Mouse (Mus musculus): ENCODE measurements around the gene Ptpn3. TPM values are rescaled to one million over a fixed set of nuclear protein-coding genes. Genes with fewer than 3 reads are reported as not detected.

The Ptpn3 gene
- total and polyA plus RNA-seq, 2 experiments from 2014 or later, result 1.2 to 5.7 TPM

DNA sequence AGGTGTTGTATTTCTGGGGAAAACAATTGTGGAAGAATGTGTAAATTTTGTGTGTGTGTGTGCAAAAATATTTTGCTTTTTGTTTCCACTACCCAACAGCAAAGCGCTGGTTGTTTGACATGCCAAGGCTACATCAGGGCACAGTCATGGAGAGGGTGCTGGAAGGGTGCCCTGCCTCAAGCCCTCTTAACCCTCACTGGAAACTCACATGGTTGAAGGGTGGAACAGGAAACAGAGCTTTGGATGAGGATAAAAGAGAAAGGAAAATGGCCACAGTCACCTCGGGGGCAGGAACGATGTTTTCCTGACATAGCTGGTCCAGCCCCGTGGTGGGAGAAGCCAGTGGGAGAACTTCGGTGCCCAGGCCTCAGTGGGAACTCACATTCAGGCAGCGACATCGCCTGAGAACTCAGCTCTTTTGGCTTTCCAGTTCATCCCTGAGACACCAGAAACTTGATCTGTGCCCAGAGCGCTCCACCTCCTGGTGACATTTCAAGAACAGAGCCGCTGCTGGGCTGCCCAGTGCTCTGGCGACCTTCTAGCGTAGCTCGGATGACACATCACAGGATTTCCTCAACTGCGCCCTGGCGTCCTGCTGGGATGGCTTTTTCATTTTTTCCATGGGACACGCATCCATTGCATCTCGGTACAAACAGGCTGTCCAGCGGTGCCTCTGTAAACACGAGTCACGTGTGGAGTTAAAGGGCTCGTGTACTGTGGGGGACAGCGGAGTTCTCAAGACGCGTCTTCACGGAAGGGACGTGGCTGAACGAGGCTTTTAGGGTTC is 6.8 kb upstream of the Ptpn3 start:
- no peak overlapping the region for H3K27ac ChIP-seq (ENCODE audit: low read depth, low read length)
- no peak overlapping the region for H3K9ac ChIP-seq
- ATAC-seq, result no peak
- H3K4me1 ChIP-seq (ENCODE audit: insufficient read depth), result no peaks in the 10 kb centered on the region
- H3K9me3 ChIP-seq (ENCODE audit: low read length), result no peaks in the 10 kb centered on the region
- no peak overlapping the region for H3K4me3 ChIP-seq (ENCODE audit: low read depth, low read length)
- no peaks in the 10 kb centered on the region for H3K36me3 ChIP-seq (ENCODE audit: insufficient read depth)
- TF ChIP-seq CTCF (IDR thresholded peaks at IDR 0.05; ENCODE audit: low read depth), result no peak
- H3K4me2 ChIP-seq (ENCODE audit: low read depth), result peak overlapping the region; percentile 15; the same call in 1 of the 2 replicates
- 54% methylated on average over 26 of the region's 26 CpGs for WGBS
- DNase-seq, result no peak
- H3K27me3 ChIP-seq (ENCODE audit: insufficient read depth, low read length), result no peaks in the 10 kb centered on the region

DNA sequence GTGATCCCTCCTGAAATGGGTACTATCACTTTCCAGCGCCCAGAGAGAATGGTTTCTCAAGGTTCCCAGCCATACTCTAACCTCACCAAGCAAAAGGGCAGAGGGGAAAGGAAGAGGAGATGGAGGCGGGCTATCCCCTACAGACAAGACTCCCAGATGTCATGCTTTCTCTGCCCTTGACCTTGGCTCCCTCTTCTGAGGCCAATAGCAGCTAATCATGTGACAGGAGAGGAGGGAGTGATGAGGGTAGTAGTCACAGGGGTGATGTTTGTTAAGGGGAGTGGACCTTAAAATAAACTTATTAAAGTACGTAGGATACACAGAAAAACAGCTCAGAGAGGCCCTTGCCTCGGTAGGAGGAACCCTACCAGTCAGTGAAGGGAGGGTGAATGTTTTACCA is 6.1 kb upstream of the Ptpn3 start:
- no peak for TF ChIP-seq CTCF (IDR thresholded peaks at IDR 0.05; ENCODE audit: low read depth)
- Histone ChIP-seq H3K4me2 (ENCODE audit: low read depth) (no peak overlapping the region), H3K4me1 (ENCODE audit: insufficient read depth) (no peaks in the 10 kb centered on the region), H3K9me3 (ENCODE audit: low read length) (no peaks in the 10 kb centered on the region), H3K9ac (no peak overlapping the region), H3K27ac (ENCODE audit: low read depth, low read length) (no peak overlapping the region), H3K36me3 (ENCODE audit: insufficient read depth) (no peaks in the 10 kb centered on the region), H3K27me3 (ENCODE audit: insufficient read depth, low read length) (no peaks in the 10 kb centered on the region), H3K4me3 (ENCODE audit: low read depth, low read length) (no peak overlapping the region)
- no peak for DNase-seq
- 88% methylated on average over 4 of the region's 4 CpGs for WGBS
- ATAC-seq, result no peak

DNA sequence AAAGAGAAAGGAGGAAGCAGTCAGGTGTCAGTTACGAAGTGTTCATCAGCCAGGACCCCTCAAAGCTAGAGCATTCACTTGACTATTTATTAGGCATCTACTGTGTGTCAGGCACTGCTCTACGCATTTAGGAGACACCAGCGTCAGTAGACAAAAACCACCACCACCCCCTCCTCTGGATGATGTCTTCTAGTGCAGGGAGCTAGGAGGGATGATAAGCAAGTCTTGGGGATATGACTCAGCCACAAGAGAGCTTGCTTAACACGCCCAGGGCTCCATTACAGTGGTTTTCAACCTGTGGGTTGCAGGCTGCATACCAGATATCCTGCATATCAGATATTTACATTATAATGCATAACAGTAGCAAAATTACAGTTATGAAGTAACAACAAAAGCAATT is 4.6 kb upstream of the Ptpn3 start:
- 87% methylated on average over 4 of the region's 4 CpGs for WGBS
- no peak for TF ChIP-seq CTCF (IDR thresholded peaks at IDR 0.05; ENCODE audit: low read depth)
- H3K4me2 ChIP-seq (ENCODE audit: low read depth), result no peak overlapping the region
- H3K4me1 ChIP-seq (ENCODE audit: insufficient read depth), result no peaks in the 10 kb centered on the region
- H3K27ac ChIP-seq (ENCODE audit: low read depth, low read length), result no peak overlapping the region
- no peaks in the 10 kb centered on the region for H3K36me3 ChIP-seq (ENCODE audit: insufficient read depth)
- no peaks in the 10 kb centered on the region for H3K9me3 ChIP-seq (ENCODE audit: low read length)
- H3K4me3 ChIP-seq (ENCODE audit: low read depth, low read length), result no peak overlapping the region
- H3K9ac ChIP-seq, result no peak overlapping the region
- ATAC-seq (no peak), DNase-seq (no peak)
- no peaks in the 10 kb centered on the region for H3K27me3 ChIP-seq (ENCODE audit: insufficient read depth, low read length)

DNA sequence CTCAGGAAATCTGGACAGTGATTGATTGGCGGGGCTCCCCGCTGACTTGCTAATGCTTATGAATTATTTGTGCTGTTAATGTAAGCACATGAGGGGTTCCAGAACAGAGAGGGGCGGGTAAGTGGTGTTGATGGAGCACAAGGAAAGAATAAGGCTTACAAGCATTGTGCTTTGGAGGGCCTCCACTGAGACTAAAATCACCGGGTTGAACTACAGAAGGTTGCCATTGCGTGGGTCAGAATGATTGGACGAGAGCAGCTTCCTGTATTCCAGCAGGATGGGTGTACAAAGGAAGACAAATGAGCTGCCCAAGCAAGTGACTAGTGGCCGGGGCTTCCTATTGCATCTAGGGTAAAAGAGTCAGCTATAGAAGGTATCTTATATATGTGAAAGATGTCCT is 4.0 kb upstream of the Ptpn3 start:
- H3K36me3 ChIP-seq (ENCODE audit: insufficient read depth), result no peaks in the 10 kb centered on the region
- H3K27me3 ChIP-seq (ENCODE audit: insufficient read depth, low read length), result no peaks in the 10 kb centered on the region; the same call in 1 of the 2 replicates
- peaks cover 4% of the 10 kb centered on the region; the same call in 1 of the 2 replicates for H3K4me1 ChIP-seq (ENCODE audit: insufficient read depth)
- 72% methylated on average over 7 of the region's 7 CpGs for WGBS
- no peak overlapping the region for H3K27ac ChIP-seq (ENCODE audit: low read depth, low read length)
- H3K4me3 ChIP-seq (ENCODE audit: low read depth, low read length), result no peak overlapping the region
- ATAC-seq (no peak), DNase-seq (no peak)
- no peak for TF ChIP-seq CTCF (IDR thresholded peaks at IDR 0.05; ENCODE audit: low read depth)
- H3K9ac ChIP-seq, result no peak overlapping the region
- no peaks in the 10 kb centered on the region for H3K9me3 ChIP-seq (ENCODE audit: low read length)
- no peak overlapping the region for H3K4me2 ChIP-seq (ENCODE audit: low read depth)

DNA sequence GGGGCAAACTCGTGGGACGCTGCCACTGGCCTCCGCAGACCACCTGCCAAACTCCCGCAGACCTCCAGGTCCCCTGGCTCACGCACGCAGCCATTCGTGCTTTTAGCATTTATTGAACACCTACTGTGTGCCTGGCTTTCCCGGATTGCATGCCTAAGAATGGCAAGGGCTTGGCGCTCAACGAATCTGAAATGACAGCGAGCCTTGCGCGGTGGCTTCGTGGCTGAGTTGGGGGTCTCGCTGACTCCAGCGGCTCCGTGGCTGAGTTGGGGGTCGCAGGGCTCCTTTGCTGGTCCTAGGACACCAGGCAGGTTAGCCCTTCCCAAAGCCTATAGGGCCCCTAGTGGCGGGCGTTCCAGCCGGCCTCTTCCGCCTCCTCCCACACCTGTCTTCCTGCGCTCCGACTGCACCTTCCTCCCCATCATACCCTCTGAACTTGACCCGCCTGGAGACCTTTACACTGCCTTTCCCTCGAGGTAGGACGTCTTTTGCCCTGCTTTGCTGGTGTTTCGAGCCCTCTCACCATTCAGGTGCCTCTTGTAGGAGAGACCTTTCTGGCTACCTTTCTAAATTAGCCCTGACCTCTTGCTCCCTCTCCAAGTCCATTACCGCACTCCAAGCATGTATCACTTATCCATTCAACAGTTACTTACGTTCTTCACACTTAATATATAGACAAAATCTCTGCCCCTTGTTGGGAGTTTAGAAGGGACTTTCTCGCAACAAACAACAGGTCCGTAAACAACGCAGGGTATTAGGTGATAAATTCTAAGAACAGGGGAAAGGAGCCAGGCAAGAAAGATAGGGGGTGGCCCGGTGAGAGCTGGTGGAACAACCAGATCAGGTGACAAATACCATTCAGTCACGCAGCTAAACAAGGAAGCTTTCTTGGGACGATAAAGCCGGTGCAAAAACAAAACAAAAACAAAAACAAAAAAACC is 898 bp downstream of the Ptpn3 start:
- Histone ChIP-seq H3K4me1 (ENCODE audit: insufficient read depth) (peaks cover 9% of the 10 kb centered on the region; the same call in 1 of the 2 replicates), H3K9ac (peak overlapping the region; percentile 69), H3K4me2 (ENCODE audit: low read depth) (peak overlapping the region; percentile 94), H3K36me3 (ENCODE audit: insufficient read depth) (no peaks in the 10 kb centered on the region), H3K9me3 (ENCODE audit: low read length) (no peaks in the 10 kb centered on the region), H3K27me3 (ENCODE audit: insufficient read depth, low read length) (no peaks in the 10 kb centered on the region; the same call in none of the 2 replicates), H3K27ac (ENCODE audit: low read depth, low read length) (no peak overlapping the region), H3K4me3 (ENCODE audit: low read depth, low read length) (peak overlapping the region; percentile 73)
- ATAC-seq, result peak; percentile 2; the same call in 1 of the 2 replicates
- no peak for DNase-seq
- WGBS, result 2% methylated on average over 37 of the region's 37 CpGs
- peak; percentile 17; the same call in 1 of the 2 replicates for TF ChIP-seq CTCF (IDR thresholded peaks at IDR 0.05; ENCODE audit: low read depth)

DNA sequence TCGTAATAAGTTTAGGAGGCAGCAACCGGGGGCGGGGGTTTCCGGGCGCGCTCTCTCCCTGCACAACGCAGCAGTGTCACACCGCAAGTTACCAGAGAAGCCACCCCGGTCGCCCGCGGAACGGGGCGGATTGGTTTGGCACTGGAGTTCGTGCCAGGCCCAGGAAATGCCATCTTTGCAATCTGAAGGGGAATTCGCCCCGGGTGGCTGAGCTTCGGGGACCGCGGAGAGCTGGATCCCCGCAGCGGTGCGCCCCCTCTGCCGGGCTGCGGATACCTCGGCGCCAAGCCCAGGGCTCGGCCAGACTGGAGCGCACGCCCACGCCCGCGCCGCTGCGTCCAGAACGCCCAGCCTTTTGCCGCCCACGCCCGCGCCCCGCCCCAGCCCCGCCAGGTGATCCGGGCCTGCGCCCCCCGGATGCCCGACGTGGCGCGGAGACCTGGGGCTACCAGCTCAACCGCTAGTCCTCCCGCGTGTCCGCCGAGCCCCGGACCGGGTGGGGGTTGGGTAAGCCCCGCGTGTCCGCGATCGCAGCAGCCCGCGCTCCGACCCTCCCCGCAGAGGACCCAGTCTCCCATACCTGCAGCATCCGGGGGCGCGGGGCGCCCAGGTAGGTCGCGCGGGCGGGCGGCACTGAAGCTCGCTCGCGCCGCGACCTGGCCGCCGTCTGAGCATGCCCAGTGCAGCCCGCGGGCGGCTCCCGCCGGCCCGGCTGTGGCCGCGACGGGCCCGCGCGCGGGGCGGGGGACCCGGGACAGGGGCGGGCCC is 1.8 kb downstream of the Ptpn3 start:
- Histone ChIP-seq H3K9ac (peak overlapping the region; percentile 69), H3K36me3 (ENCODE audit: insufficient read depth) (no peaks in the 10 kb centered on the region), H3K9me3 (ENCODE audit: low read length) (no peaks in the 10 kb centered on the region), H3K27me3 (ENCODE audit: insufficient read depth, low read length) (no peaks in the 10 kb centered on the region; the same call in none of the 2 replicates), H3K4me2 (ENCODE audit: low read depth) (peak overlapping the region; percentile 94), H3K4me3 (ENCODE audit: low read depth, low read length) (peak overlapping the region; percentile 73), H3K27ac (ENCODE audit: low read depth, low read length) (no peak overlapping the region), H3K4me1 (ENCODE audit: insufficient read depth) (peaks cover 9% of the 10 kb centered on the region; the same call in 1 of the 2 replicates)
- peak; percentile 38 for ATAC-seq
- peak; percentile 39 for DNase-seq
- TF ChIP-seq CTCF (IDR thresholded peaks at IDR 0.05; ENCODE audit: low read depth), result peak; percentile 27; the same call in 1 of the 2 replicates
- 3% methylated on average over 97 of the region's 97 CpGs for WGBS
